37 mouse cellular contexts compared by ENCODE assay signal in the genomic region with DNA sequence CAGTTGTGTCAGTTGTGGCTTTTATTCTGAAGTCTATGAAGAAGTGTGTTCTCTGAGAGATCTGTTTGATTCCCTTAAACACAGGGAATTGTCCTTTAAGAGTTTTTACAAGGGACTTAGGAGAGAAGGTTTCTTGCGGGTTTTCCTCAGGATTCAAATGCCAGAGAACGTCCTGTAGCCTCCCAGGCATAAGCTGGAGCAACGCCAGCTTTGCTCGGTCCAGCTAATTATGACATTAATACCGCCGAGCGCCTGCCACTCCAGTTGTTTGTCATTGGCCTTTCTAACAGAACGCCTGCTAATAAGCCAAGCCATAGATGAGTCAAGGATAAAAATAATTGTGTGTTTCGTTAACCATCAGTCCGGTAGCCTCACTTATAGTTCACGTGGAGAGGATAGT. TPM values are rescaled to one million over a fixed set of nuclear protein-coding genes. Genes with fewer than 3 reads are reported as not detected.
DNase-seq lines count a peak whose midpoint lies in the region; ATAC-seq lines count a peak whose summit lies in the region.
"Had no signal": no experiment of that assay in that cellular context is flagged by ENCODE, and none has a peak within 500 bp of the region (broad histone marks: within the 10 kb centered on the region; RNA-seq: fewer than 3 reads in every experiment).

No protein-coding gene starts in this region.

- WGBS in forebrain, embryonic 12.5 days = 34% methylated on average over 11 of the region's 11 CpGs
- WGBS in forebrain, embryonic 15.5 days = 10% methylated on average over 11 of the region's 11 CpGs
- WGBS in midbrain, embryonic 14.5 days = 33% methylated on average over 11 of the region's 11 CpGs
- 86% methylated on average over 11 of the region's 11 CpGs for WGBS in midbrain, embryonic 10.5 days

- H3K4me3 ChIP-seq in forebrain, embryonic 12.5 days (replicated peaks) = no peak overlapping the region
- no peak overlapping the region for H3K4me3 ChIP-seq in forebrain, embryonic 15.5 days
- H3K4me3 ChIP-seq in midbrain, embryonic 14.5 days (replicated peaks; ENCODE audit: low read depth, low read length) = no peak overlapping the region
- no peak overlapping the region for H3K4me3 ChIP-seq in midbrain, embryonic 10.5 days
- H3K4me3 ChIP-seq: embryonic facial prominence, embryonic 12.5 days; gastrocnemius, adult 2 months; heart, adult 2 months; heart, embryonic 12.5 days; liver, embryonic 12.5 days; midbrain, embryonic 12.5 days; myocyte; neural tube, embryonic 12.5 days had no signal

- DNase-seq in adrenal gland, postnatal 10 days = peak; percentile 22
- DNase-seq in adrenal gland, postnatal 14 days = no peak
- DNase-seq in midbrain, embryonic 14.5 days = peak; percentile 60
- no peak for DNase-seq in midbrain, embryonic 10.5 days (ENCODE audit: low spot score)
- DNase-seq in retina, postnatal 1 day = peak; percentile 62
- DNase-seq: cerebellum, adult 11 months; cerebellum, adult 9-11 months; embryo, embryonic 11 days; gastrocnemius, adult 2 months; heart, adult 2 months; heart, postnatal 4 days; kidney, adult 11 months; kidney, postnatal 14 days; layer of hippocampus, adult 9-11 months; liver, postnatal 0 days; lung, postnatal 36 days; right cerebral cortex, postnatal 14 days; thymus, postnatal 4 days had no signal

- no peaks in the 10 kb centered on the region for H3K4me1 ChIP-seq in forebrain, embryonic 12.5 days
- H3K4me1 ChIP-seq in forebrain, embryonic 15.5 days = peaks cover 6% of the 10 kb centered on the region; the same call in 1 of the 2 replicates
- no peaks in the 10 kb centered on the region for H3K4me1 ChIP-seq in midbrain, embryonic 14.5 days (ENCODE audit: control insufficient read depth, insufficient read depth, low read length)
- no peaks in the 10 kb centered on the region for H3K4me1 ChIP-seq in midbrain, embryonic 10.5 days
- H3K4me1 ChIP-seq: embryonic facial prominence, embryonic 12.5 days; heart, embryonic 12.5 days; liver, embryonic 12.5 days; midbrain, embryonic 12.5 days; neural tube, embryonic 12.5 days had no signal

- no peak overlapping the region; the same call in 1 of the 2 replicates for H3K4me2 ChIP-seq in forebrain, embryonic 12.5 days
- no peak overlapping the region for H3K4me2 ChIP-seq in forebrain, embryonic 15.5 days (replicated peaks)
- H3K4me2 ChIP-seq in midbrain, embryonic 14.5 days (ENCODE audit: low read length) = no peak overlapping the region
- H3K4me2 ChIP-seq: embryonic facial prominence, embryonic 12.5 days; heart, embryonic 12.5 days; hindbrain, embryonic 14.5 days; liver, embryonic 12.5 days; midbrain, embryonic 12.5 days; neural tube, embryonic 12.5 days had no signal

- ATAC-seq in forebrain, embryonic 12.5 days (ENCODE audit: low FRiP score) = peak; percentile 55; the same call in 1 of the 2 replicates
- ATAC-seq in forebrain, embryonic 15.5 days (replicated peaks) = no peak
- ATAC-seq in midbrain, embryonic 14.5 days (ENCODE audit: low FRiP score, low TSS enrichment) = no peak
- ATAC-seq: inflammation-experienced regulatory T-cells, adult 6 months; liver, embryonic 12.5 days; liver, postnatal 0 days; Patski had no signal

- H3K9ac ChIP-seq in forebrain, embryonic 12.5 days = no peak overlapping the region
- no peak overlapping the region for H3K9ac ChIP-seq in forebrain, embryonic 15.5 days (replicated peaks)
- no peak overlapping the region for H3K9ac ChIP-seq in midbrain, embryonic 14.5 days (replicated peaks; ENCODE audit: low read length)
- H3K9ac ChIP-seq: embryonic facial prominence, embryonic 12.5 days; heart, embryonic 12.5 days; hindbrain, embryonic 14.5 days; liver, embryonic 12.5 days; liver, postnatal 0 days; midbrain, embryonic 12.5 days; neural tube, embryonic 12.5 days had no signal

- no peaks in the 10 kb centered on the region for H3K9me3 ChIP-seq in forebrain, embryonic 12.5 days
- no peaks in the 10 kb centered on the region for H3K9me3 ChIP-seq in forebrain, embryonic 15.5 days
- H3K9me3 ChIP-seq in midbrain, embryonic 14.5 days (ENCODE audit: control insufficient read depth, low read length) = no peaks in the 10 kb centered on the region
- no peaks in the 10 kb centered on the region for H3K9me3 ChIP-seq in midbrain, embryonic 10.5 days (replicated peaks)
- H3K9me3 ChIP-seq: embryonic facial prominence, embryonic 12.5 days; heart, embryonic 12.5 days; liver, embryonic 12.5 days; midbrain, embryonic 12.5 days; neural tube, embryonic 12.5 days had no signal

- H3K27me3 ChIP-seq in forebrain, embryonic 12.5 days = no peaks in the 10 kb centered on the region
- H3K27me3 ChIP-seq in forebrain, embryonic 15.5 days = no peaks in the 10 kb centered on the region
- H3K27me3 ChIP-seq in midbrain, embryonic 14.5 days (ENCODE audit: control insufficient read depth, insufficient read depth, low read length) = no peaks in the 10 kb centered on the region
- no peaks in the 10 kb centered on the region for H3K27me3 ChIP-seq in midbrain, embryonic 10.5 days (ENCODE audit: low read depth, poor library complexity, severe bottlenecking)
- H3K27me3 ChIP-seq: embryonic facial prominence, embryonic 12.5 days; heart, embryonic 12.5 days; liver, embryonic 12.5 days; midbrain, embryonic 12.5 days; neural tube, embryonic 12.5 days had no signal

- no peaks in the 10 kb centered on the region for H3K36me3 ChIP-seq in forebrain, embryonic 12.5 days (replicated peaks)
- no peaks in the 10 kb centered on the region for H3K36me3 ChIP-seq in forebrain, embryonic 15.5 days
- H3K36me3 ChIP-seq in midbrain, embryonic 14.5 days (ENCODE audit: control insufficient read depth, insufficient read depth, low read length) = no peaks in the 10 kb centered on the region
- H3K36me3 ChIP-seq in midbrain, embryonic 10.5 days = no peaks in the 10 kb centered on the region
- H3K36me3 ChIP-seq: embryonic facial prominence, embryonic 12.5 days; G1E; heart, embryonic 12.5 days; liver, embryonic 12.5 days; midbrain, embryonic 12.5 days; neural tube, embryonic 12.5 days had no signal

- no peak overlapping the region for H3K27ac ChIP-seq in forebrain, embryonic 12.5 days
- H3K27ac ChIP-seq in forebrain, embryonic 15.5 days (replicated peaks) = no peak overlapping the region
- no peak overlapping the region for H3K27ac ChIP-seq in midbrain, embryonic 14.5 days (replicated peaks; ENCODE audit: low read depth, low read length)
- no peak overlapping the region for H3K27ac ChIP-seq in midbrain, embryonic 10.5 days (replicated peaks)
- H3K27ac ChIP-seq: embryonic facial prominence, embryonic 12.5 days; gastrocnemius, adult 2 months; heart, adult 2 months; hindbrain, embryonic 14.5 days; liver, embryonic 12.5 days; midbrain, embryonic 12.5 days; neural tube, embryonic 12.5 days had no signal

RNA-seq across cellular contexts. Expression of gene Gtf2a1l, which starts 19.8 kb away (rescaled TPM):
- total RNA-seq in adrenal gland, postnatal 10 days (2021) = not detected
- total RNA-seq in adrenal gland, postnatal 14 days (2021) = not detected in 2 replicates
- polyA plus RNA-seq in forebrain, embryonic 12.5 days (2016; fragmentation: Nextera tagmentation; extraction: Ambion mirVana) = not detected in 2 replicates
- polyA plus RNA-seq in forebrain, embryonic 15.5 days (2015; fragmentation: Nextera tagmentation; extraction: Ambion mirVana) = 0.45 TPM in 1 of 2 replicates, not detected in the other
- polyA plus RNA-seq in midbrain, embryonic 14.5 days (2014; fragmentation: Nextera tagmentation; extraction: Ambion mirVana) = 0.22 TPM in 1 of 2 replicates, not detected in the other
- 0.19 TPM in 1 of 2 replicates, not detected in the other for polyA plus RNA-seq in midbrain, embryonic 10.5 days (2016; fragmentation: Nextera tagmentation; extraction: Ambion mirVana)
- total RNA-seq: adrenal gland, postnatal 4 days; G1E; gastrocnemius, adult 2 months; gastrocnemius, postnatal 4 days; heart, adult 2 months; heart, postnatal 4 days; megakaryocyte, adult 5-6 weeks had no signal
- polyA plus RNA-seq: G1E; heart, postnatal 0 days; kidney, embryonic 14.5 days; liver, embryonic 12.5 days; liver, postnatal 0 days; myocyte; Patski; small intestine, adult 2 months; thymus, postnatal 0 days had no signal

Comparison
In these comparisons a context has a peak if more than half of its experiments do, and no peak if none do; other contexts are left out.
1. DNase-seq: peak in adrenal gland, postnatal 10 days (single experiment), midbrain, embryonic 14.5 days (single experiment) and retina, postnatal 1 day (single experiment); none in adrenal gland, postnatal 14 days (single experiment) and midbrain, embryonic 10.5 days (single experiment).